Mouse (Mus musculus) cerebellum, postnatal 14 days (tissue): Measurements from ENCODE around the gene Polr3c.
"Not testable (repeated sequence)": the region's sequence is repeated elsewhere in the genome, so short reads cannot be mapped to it uniquely, and the experiment has no call there.

Source experiments
- DNase-seq, 2 experiments: peaks; one replicate each; pipeline ENCODE4 v3.0.0; 2021; ENCODE audit warnings: mixed read lengths in 2 of 2

The Polr3c gene

DNA sequence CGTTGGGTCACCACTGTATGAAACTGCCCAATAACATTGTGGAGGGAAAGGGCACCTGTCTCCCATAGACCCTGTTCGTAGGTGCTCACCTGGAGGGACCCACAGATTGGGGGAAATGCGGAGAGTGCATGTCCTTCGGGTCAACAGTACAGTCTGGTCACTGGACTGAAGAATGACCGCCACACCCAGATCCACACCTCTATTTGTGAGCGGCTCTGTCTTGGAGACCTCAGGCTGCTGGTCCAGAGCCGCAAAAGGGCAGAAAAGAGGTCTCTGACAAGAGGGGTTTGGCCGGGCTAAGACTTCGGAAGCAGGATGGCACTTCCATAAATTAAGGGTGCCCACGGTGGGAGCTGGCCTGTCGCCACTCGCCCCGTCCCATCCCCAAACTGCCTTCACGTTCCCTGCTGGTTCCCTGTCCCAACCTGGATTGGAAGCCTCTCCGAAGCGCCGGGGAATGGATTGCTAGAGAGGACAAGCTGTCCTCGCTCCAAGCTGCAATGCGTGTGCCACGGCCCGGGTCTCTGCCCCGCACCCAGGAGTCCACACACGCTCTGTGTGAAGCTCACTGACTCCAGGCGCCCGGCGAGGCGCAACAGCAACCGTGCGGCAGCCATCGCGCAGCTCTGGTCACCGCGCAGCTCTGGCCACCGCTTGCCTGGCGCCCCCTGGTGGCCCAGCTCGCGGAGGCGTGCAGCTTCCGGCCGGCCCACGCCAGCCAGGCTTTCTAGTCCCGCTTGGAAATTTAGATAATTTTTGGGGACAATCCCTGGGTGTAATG, 19.3 kb downstream of the Polr3c start, which contains the start of gene Nudt17:
Nudt17 (minus strand) TSS at position 660 of the 781 bp plus-strand sequence.
- DNase-seq, result peak; percentile 93 to 94

DNA sequence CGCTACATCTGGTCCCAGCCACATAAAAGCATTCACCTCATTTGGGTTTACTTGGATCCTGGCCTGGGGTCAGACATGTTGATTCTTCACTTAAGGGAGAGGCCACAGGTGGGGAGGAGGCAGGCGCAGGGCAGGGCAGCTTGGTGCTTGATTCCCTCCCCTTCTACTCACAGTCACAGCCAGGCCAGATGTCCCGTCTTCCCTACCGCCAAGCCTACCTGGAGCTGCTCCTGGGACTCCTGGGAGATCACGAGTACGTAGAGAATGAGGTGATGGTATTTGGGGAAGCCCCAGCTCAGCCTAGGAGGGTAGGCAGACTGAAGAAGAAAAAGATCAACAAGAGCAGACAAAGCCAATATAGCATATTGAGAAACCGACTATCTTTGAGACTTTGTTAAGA, 20.4 kb downstream of the Polr3c start:
- no peak for DNase-seq

DNA sequence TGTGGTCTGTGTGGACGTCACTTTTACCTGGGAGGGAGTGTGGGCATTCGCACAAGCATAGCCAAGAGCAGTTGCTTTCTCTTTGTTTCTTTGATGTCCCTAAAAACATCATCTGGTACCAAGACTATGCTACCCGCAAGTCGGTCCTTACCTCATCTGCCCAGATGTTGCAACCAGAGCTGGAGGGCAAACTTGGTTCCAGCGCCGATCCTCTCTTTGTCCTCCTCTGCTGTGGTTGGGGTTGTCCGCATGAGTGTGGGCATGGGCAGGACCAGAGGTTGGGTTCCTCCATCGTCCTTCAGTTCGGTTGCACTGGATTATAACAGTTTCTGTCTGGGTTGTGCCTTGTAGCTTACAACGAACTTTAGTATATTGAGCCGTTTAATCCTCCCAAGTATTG, 21.2 kb downstream of the Polr3c start:
- DNase-seq, result no peak

DNA sequence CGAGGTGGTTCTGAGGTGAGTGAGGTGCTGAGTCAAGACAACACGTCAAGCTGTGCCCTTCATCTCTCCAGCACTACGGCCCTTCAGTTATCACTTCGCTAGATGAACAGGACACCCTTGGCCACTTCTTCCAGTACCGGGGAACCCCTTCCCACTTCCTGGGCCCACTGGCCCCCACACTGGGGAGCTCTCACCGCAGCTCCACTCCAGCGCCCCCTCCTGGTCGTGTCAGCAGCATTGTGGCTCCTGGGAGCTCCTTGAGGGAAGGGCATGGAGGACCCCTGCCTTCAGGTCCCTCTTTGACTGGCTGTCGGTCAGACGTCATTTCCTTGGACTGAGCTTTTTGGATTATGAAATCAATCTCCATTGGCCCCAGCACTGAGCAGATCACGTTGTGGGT, 22.6 kb downstream of the Polr3c start:
- DNase-seq, result peak in 1 of 2 experiments; percentile 61

DNA sequence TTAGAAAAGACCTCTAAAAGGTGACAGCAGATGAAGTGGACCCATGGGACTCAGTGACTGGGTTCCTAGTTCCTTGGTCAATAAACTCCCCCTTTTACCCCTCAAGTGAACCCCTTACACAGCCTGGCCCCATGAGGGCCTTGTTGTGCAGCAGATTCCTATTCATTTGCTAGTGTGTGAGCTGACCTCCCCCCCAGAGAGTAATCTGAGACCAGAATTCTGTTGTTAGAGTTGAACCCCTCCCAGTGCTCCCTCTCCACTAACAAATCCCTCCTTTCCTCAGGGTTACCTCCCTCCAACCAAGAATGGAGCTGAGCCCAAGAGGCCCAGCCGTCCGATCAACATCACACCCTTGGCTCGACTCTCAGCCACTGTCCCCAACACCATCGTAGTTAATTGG, 26.4 kb downstream of the Polr3c start:
- DNase-seq, result no peak

DNA sequence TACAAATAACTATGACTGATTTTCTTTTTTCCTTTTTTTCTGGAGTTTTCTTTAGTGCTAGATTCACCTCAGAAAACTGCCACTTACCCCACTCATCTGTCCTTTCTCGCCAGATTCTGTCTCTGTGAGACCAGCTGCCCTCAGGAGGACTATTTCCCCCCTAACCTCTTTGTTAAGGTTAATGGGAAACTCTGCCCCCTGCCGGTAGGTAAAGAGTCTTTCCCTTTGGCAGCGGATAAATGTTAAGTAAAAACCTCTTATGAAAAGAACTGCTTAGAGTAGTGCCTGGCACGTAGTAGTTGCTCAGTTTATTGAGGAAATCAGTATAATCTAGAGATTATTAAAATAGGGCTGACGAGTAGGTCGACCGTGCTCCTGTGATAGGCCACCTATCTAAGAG, 27.1 kb downstream of the Polr3c start:
- peak in 1 of 2 experiments; percentile 69 for DNase-seq

DNA sequence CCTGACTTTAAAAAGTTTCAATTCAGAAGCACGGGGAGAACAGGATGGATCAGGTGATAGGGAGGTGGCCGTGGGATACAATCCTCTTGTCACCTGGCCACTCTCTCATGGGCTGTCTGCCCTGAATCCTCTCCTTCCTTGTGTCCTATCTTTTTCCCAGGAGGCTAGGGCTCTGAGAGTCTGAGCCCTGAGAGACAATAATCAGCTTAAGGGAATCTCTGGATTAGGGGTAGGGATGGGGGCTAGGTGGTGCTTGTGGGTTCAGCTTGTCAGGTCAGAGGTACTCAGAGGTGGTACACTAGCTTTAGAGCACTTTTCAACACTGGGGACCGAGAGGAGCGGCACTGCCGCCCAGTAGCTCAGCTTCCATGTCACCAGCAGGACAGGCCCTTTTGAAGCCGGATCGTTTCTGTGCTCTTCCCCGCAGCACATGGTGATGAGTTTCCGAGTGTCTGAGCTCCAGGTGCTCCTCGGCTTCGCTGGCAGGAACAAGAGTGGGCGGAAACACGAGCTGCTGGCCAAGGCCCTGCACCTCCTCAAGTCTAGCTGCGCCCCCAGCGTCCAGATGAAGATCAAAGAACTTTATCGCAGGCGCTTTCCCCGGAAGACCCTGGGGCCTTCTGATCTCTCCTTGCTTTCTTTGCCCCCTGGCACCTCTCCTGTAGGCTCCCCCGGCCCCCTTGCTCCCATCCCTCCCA, 28.3 kb downstream of the Polr3c start:
- peak; percentile 42 to 55 for DNase-seq

DNA sequence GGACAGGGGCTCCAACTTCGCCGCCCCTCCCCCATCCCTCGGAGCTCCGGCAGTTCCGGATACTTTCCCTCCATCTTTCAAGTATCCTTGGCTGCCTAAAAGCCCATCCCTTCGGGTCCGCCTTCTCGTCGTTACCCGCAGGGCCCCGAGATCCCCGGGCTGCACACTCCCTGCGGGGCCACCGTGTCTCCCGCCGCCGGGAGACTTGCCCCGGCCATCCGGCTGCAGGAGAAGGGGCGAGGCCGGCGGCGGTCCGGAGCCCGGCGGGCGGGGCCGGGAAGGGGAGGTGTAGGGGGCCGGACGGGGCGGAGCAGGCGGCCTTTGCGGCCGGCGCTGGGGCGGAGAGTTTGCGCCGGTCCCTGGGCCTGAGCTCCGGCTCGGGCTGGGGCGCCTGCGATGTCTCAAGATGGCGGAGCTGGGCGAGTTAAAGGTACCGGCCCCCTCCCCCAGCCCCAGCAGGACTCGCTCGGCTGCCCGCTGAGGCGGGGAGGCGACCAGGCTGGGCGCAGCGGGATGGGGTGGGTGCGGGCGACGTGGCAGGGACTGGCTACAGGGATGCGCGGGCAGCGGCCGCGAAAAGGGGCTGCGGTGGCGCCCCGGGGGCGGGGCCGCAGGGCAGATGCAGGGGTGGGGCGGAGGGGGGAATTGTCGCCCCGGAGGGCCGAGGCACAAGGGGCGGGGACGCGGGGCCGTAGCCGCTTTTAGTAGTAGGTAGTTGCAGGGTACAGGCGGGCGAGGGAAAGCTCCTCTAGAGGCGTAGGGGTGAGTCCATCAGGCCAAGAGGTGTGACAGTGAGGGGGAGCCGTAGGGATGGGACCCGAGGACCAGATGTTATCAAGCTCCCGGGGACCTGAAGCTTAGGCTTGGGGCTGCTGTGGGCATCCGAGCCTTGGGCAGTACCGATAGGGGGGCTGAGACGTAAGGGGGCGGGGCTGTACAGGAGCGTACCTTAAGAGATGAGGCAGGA, 30.4 kb downstream of the Polr3c start:
- DNase-seq, result peak; percentile 87 to 91

DNA sequence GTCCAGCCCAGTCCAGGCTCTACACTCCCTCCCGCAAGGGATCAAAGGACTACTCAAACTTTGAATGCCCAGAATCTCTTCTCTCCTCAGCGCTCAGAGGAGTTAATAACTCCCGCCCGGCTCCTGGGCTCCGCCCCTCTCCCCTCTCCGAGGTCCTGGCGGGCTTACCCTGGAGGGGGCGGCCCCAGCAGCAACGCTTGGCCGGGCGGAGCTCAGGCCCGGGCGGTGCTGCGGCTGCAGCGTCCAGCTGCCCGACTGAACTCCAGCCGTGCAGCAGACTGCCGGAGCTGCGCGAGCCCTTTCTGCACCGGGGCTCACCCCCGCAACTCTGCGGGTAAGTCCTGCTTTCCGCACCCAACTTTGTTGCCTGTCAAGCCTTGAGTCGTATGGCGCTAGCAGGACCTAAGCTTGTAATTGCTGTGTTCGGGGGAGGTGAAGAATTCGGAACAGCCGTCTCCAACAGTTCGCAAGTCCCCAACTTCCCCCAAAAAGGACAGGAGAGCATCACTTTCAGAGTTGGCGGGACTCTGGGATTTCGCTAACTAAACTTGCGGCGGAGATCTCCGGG, 31.1 kb downstream of the Polr3c start, which contains the start of gene Pias3:
Pias3 (plus strand) TSS at position 187 of the 568 bp plus-strand sequence.
- peak; percentile 50 to 61 for DNase-seq

DNA sequence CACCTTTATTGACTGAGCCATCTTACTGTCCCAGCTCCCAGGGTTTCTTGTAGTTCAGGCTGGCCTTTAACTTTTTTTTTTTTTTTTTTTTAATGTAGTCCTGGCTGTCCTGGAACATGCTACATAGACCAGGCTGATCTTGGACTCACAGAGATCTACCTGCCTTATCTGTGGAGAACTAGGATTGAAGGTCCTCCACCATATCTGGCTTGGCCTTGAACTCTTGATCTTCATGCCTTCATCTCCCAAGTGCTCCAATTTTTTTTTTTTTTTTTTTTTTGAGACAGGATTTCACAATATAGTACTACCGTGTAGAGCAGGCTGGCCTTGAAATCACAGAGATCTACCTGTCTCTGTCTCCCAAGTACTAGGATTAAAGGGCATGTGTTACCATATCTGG, 33.8 kb downstream of the Polr3c start:
- no peak for DNase-seq

DNA sequence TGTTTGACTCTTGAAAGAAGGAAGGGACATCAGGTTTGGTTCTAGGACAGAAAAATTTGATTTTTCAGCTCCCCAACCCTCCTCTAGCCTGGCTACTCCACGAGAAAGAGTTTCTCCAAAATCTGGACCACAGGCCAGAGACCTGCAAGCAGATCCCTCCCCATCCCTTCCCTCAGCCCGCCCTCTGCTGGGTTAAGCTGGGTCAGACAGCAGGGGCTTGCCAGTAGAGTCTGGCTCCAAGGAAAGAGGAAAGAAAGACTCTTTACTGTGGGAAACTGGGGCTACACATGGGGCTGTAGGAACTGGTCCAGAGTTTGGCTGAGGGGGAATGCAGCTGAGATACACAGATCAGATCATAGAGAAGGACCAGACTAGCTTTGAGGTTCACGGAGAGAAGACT, 34.9 kb downstream of the Polr3c start:
- peak in 1 of 2 experiments; percentile 70 for DNase-seq

DNA sequence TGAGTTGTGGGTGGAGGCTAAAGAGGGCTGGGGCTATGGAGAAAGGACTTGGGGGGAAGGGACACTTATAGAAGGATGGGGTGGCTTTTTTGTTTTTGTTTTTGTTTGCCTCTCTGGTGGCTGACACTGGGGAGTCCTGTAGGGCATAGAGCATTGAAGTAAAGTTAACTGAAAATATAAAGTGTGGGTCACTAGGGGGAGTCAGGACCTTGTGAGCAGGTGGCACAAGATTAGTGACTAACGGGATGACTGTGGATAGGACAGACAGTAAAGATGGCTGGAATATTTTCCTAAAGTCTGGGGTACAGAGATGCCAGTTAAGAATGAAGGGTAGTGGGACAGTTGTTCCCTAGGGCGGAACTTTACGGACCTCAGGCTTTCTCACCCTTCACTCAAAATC, 37.1 kb downstream of the Polr3c start:
- no peak for DNase-seq

DNA sequence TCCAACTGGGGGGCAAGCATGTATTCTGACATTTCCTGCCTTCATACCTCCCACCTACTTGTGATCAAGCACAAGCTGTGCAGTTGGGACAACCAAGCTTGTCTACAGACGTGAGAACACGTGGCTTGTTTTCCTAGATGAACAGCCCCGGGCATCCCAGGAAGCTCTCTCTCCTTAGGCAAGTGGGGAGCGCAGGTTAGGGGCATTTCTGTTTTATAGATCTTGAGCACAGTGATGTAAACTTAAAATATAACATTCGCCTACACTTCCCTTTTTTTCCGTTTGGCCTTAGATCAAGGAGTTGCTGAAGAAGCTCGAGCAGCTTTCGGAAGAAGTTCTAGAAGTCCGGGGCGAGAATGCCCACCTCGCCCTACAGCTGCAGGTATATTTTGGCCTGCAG, 38.6 kb downstream of the Polr3c start:
- no peak for DNase-seq

DNA sequence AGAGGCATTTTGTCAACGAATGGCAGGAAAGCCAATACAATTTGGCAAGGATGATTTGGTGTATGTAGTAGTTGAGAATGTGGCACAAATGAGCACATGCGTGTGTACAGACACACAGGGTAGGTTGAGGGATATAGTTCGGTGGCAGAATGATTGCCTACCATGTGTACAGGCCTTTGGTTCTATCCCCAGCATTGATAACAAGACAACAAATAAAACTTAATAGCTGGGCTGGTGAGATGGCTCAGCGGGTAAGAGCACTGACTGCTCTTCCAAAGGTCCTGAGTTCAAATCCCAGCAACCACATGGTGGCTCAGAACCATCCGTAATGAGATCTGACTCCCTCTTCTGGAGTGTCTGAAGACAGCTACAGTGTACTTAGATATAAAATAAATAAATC, 41.4 kb downstream of the Polr3c start:
- DNase-seq, result not testable (repeated sequence)

DNA sequence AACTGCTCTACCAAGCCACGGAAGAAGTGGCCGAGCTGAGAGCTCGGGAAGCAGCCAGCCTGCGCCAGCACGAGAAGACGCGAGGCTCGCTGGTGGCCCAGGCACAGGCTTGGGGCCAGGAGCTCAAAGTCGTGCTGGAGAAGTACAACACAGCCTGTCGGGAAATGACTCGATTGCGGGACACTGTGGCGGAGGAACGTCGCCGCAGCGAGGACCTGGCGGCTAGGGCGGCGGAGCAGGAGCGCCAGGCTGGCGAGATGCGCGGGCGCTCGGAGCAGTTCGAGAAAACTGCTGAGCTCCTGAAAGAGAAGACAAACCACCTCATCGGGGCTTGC, 42.6 kb downstream of the Polr3c start:
- DNase-seq, result peak in 1 of 2 experiments; percentile 35

DNA sequence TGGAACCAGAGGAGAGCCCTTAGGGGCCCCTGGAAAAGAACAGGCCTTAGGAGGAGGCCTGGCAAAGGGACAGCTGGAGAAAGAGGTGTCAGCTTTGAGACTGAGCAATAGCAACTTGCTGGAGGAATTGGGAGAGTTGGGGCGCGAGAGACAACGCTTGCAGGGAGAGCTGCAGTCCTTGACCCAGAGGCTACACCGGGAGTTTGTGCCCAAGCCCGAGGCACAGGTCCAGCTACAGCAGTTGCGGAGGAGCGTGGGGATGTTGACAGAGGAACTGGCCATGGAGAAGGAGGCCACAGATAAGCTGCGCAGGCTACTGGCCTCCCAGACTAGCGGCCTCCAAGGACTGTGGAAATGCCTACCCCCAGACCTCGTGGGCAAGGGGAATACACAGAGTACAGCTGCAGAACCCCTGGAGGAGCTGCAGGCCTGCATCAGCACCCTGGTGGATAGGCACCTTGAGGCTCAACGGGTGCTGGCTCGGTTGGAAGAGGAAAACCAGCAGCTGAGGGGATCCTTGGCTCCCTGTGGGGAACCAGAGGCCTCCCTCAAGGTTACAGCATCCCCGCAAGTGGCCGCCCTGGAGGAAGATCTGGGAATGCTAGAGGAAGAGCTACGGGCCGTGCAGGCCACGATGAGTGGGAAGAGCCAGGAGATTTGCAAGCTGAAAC, 43.1 kb downstream of the Polr3c start:
- no peak for DNase-seq

DNA sequence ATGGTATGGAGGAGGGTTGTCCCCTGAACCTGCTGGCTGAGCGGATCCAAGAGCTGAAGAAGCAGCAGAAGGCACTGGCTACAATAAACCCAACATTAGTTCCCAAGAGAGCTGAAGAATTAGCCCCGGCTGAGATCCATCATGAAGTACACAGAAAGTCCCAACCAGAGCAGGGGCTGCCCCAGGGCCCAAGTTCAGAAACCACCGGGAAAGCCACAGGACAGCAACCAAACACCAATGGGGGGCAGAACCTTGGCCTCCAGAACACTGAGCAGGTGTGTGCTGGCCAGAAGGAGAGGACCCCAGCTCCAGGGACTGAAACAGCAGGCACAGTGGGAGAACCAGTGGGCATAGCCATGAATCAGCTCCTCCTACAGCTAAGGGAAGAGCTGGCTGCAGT, 43.9 kb downstream of the Polr3c start:
- DNase-seq, result no peak

DNA sequence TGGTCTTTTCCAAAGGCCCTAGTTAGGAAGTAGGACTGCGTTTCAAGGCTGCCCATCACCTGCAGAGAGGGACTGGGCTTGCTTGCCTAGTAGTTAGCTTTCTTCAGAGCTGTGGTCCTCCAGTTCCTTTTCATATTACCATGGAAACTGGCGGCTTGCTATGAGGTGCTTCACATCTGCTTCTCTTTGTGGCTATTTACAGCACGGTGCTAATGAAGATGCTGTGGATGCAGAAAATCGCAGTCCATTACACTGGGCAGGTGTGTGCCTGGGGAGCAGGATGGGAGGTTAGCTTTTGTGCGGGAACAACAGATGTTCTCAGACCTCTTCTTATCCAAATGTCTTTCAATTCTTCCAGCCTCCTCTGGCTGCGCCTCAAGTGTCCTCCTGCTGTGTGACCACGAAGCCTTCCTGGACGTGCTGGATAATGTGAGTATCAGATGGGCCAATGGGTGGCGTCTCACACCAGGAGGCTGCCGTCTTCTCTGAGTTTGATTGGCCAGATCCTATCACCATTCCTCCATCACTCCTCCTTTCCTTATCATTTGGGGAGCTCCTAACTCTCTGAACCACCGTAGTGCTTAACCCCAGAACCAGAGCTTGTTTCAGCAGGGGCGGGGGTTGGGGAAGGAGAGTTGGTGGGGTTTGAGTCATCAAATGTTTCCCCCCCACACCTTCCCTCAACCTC, 47.0 kb downstream of the Polr3c start:
- DNase-seq, result no peak

DNA sequence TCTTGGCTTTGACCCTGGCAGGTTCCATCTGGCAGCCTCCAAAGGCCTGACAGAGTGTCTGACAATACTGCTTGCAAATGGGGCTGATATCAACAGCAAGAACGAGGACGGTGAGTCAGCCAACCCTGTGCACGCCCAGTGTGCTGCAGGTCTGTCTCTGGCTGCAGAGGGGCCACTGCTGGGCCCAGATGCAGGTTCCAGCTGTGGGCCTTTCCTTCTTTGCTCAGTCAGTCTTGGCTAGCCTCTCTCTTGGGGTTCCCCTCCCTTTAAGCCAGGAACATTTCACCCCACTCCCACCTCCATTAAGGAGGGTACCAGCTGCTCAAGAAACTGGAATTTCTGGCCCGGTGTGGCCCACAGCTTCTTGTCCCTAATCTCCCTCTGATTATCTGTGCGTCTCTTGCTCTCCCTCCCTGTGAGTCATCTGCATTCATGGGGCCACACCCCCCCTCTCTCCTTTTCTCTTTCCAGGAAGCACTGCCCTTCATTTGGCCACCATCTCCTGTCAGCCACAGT, 48.2 kb downstream of the Polr3c start:
- no peak for DNase-seq

DNA sequence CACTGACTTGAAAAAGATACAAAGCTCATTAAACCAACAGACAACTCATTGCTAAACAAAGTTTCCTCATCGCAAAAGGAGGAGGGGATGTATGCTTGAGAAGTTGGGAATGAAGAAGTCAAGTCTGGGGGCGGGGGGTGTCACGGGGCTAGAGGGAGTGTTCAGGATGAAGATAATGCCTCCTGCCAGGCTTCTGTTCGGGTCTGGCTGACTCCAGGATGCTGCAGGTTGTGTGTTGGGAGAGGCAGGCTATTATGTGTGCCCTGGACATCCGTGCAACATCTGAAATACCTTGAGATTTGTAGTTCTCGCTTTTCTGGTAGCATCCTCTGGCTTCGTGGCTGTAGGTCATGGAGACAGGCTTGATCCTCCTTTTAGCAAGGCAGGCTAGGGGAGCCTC, 49.0 kb downstream of the Polr3c start:
- DNase-seq, result no peak

DNA sequence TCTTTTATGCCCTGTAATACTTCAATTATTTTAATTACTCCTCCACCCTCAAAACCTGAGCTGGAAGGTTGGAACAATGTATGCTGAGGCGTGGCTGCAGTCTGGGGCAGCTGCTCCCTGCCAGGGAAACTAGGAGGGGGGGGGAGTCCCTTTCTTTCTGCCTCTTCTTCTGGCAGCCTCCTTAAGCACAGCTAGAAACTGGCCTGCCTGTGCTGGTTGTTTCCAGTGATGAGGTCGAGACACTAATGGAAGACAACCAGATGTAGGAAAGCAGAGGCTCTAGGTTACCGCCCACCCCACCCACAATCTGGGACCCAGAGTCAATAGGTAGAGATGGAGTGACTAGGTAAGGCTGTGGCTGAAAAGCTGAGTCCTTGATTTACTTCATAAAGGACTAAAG, 51.7 kb downstream of the Polr3c start:
- no peak for DNase-seq
